Mouse (Mus musculus): ENCODE measurements around the gene Aldh3a1. TPM values are rescaled to one million over a fixed set of nuclear protein-coding genes. Genes with fewer than 3 reads are reported as not detected.

Gene Aldh3a1
- polyA plus RNA-seq, 1 experiment from 2014 or later, result 0.10 TPM

GRCm38 (mm10) chr11:61225941-61226412 lies 18.6 kb downstream of the Aldh3a1 start:
- 73% methylated on average over 6 of the region's 6 CpGs for WGBS
- no peak for ATAC-seq
- no peaks in the 10 kb centered on the region for H3K4me1 ChIP-seq (replicated peaks; ENCODE audit: control insufficient read depth, insufficient read depth, low read length)
- no peaks in the 10 kb centered on the region for H3K9me3 ChIP-seq (ENCODE audit: control insufficient read depth)
- no peaks in the 10 kb centered on the region for H3K27me3 ChIP-seq (replicated peaks; ENCODE audit: control insufficient read depth, insufficient read depth, low read length)
- H3K4me2 ChIP-seq (replicated peaks; ENCODE audit: low read depth), result no peak overlapping the region
- H3K4me3 ChIP-seq (ENCODE audit: low read depth, low read length), result no peak overlapping the region
- no peak overlapping the region for H3K9ac ChIP-seq (ENCODE audit: low read depth, low read length)
- no peaks in the 10 kb centered on the region for H3K36me3 ChIP-seq (ENCODE audit: control insufficient read depth, insufficient read depth)
- TF ChIP-seq CTCF (IDR thresholded peaks at IDR 0.05; ENCODE audit: low read depth), result no peak
- no peak overlapping the region for H3K27ac ChIP-seq (ENCODE audit: low read depth, low read length)

DNA sequence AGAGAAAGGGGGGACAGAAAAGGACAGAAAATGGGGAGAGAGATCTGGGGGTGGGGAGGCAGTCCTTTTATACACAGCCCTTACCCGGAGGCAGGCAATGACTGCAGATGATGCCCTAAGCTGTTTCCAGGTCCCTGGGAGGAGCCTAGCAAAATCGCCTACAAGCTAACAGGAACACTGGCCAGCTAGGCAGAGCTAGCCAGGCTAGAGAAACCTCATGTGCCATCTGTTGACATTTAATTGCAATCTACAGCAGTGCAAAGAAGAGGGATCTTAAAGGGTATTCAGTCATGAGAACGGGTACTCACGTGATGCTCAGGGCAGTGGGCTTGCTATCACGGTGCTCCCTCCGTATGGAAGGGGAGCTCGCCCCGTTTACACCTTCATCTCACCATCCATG lies 20.5 kb downstream of the Aldh3a1 start:
- ATAC-seq, result no peak
- no peak overlapping the region for H3K4me3 ChIP-seq (ENCODE audit: low read depth, low read length)
- H3K9me3 ChIP-seq (ENCODE audit: control insufficient read depth), result no peaks in the 10 kb centered on the region
- no peaks in the 10 kb centered on the region for H3K4me1 ChIP-seq (replicated peaks; ENCODE audit: control insufficient read depth, insufficient read depth, low read length)
- no peaks in the 10 kb centered on the region for H3K36me3 ChIP-seq (ENCODE audit: control insufficient read depth, insufficient read depth)
- TF ChIP-seq CTCF (IDR thresholded peaks at IDR 0.05; ENCODE audit: low read depth), result no peak
- H3K9ac ChIP-seq (ENCODE audit: low read depth, low read length), result no peak overlapping the region
- no peak overlapping the region for H3K4me2 ChIP-seq (replicated peaks; ENCODE audit: low read depth)
- no peaks in the 10 kb centered on the region for H3K27me3 ChIP-seq (replicated peaks; ENCODE audit: control insufficient read depth, insufficient read depth, low read length)
- 82% methylated on average over 8 of the region's 8 CpGs for WGBS
- no peak overlapping the region for H3K27ac ChIP-seq (ENCODE audit: low read depth, low read length)

- Histone ChIP-seq H3K4me2 (replicated peaks; ENCODE audit: low read depth) (no peak overlapping the region), H3K27me3 (replicated peaks; ENCODE audit: control insufficient read depth, insufficient read depth, low read length) (no peaks in the 10 kb centered on the region), H3K9me3 (ENCODE audit: control insufficient read depth) (no peaks in the 10 kb centered on the region), H3K27ac (ENCODE audit: low read depth, low read length) (no peak overlapping the region), H3K9ac (ENCODE audit: low read depth, low read length) (no peak overlapping the region), H3K4me1 (replicated peaks; ENCODE audit: control insufficient read depth, insufficient read depth, low read length) (no peaks in the 10 kb centered on the region), H3K4me3 (ENCODE audit: low read depth, low read length) (no peak overlapping the region), H3K36me3 (ENCODE audit: control insufficient read depth, insufficient read depth) (no peaks in the 10 kb centered on the region)
- no peak for ATAC-seq
- 0 out of 2 replicates have a peak, but pooled peaks have one; percentile 3 for TF ChIP-seq CTCF (IDR thresholded peaks at IDR 0.05; ENCODE audit: low read depth)
- WGBS, result 75% methylated on average over 3 of the region's 3 CpGs
Observed at GRCm38 (mm10) chr11:61228406-61228805, 21.1 kb downstream of the Aldh3a1 start.

DNA sequence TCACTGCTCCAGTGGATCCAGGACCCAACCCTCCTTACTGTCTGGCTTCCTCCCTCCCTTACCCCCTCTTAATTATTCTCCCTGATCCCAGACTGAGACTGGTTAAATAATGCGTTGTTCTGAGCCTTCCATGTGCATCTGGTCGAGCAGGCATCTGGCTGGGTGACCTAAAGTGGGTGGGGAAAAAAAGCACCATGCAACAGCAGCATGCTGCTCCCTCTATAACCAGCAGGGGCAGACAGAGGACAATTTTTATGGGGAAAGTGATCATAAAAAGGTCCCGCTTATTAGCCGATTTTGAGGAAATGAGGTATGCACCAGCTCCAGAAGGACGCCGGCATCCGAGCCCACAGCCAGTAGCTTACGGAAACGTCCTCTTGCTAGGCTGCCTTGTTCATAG lies 24.0 kb downstream of the Aldh3a1 start:
- Histone ChIP-seq H3K36me3 (ENCODE audit: control insufficient read depth, insufficient read depth) (no peaks in the 10 kb centered on the region), H3K4me1 (replicated peaks; ENCODE audit: control insufficient read depth, insufficient read depth, low read length) (no peaks in the 10 kb centered on the region), H3K27ac (ENCODE audit: low read depth, low read length) (no peak overlapping the region), H3K4me3 (ENCODE audit: low read depth, low read length) (no peak overlapping the region), H3K9ac (ENCODE audit: low read depth, low read length) (no peak overlapping the region), H3K9me3 (ENCODE audit: control insufficient read depth) (no peaks in the 10 kb centered on the region), H3K27me3 (replicated peaks; ENCODE audit: control insufficient read depth, insufficient read depth, low read length) (no peaks in the 10 kb centered on the region), H3K4me2 (replicated peaks; ENCODE audit: low read depth) (peak overlapping the region; percentile 43)
- 2% methylated on average over 9 of the region's 9 CpGs for WGBS
- ATAC-seq, result peak; percentile 63
- peak; percentile 88 for TF ChIP-seq CTCF (IDR thresholded peaks at IDR 0.05; ENCODE audit: low read depth)

- no peak overlapping the region for H3K4me2 ChIP-seq (replicated peaks; ENCODE audit: low read depth)
- H3K4me1 ChIP-seq (replicated peaks; ENCODE audit: control insufficient read depth, insufficient read depth, low read length), result no peaks in the 10 kb centered on the region
- ATAC-seq, result no peak
- H3K36me3 ChIP-seq (ENCODE audit: control insufficient read depth, insufficient read depth), result no peaks in the 10 kb centered on the region
- WGBS, result 25% methylated on average over 5 of the region's 5 CpGs
- H3K27me3 ChIP-seq (replicated peaks; ENCODE audit: control insufficient read depth, insufficient read depth, low read length), result no peaks in the 10 kb centered on the region
- no peak overlapping the region for H3K27ac ChIP-seq (ENCODE audit: low read depth, low read length)
- H3K9me3 ChIP-seq (ENCODE audit: control insufficient read depth), result no peaks in the 10 kb centered on the region
- no peak for TF ChIP-seq CTCF (IDR thresholded peaks at IDR 0.05; ENCODE audit: low read depth)
- H3K9ac ChIP-seq (ENCODE audit: low read depth, low read length), result no peak overlapping the region
- H3K4me3 ChIP-seq (ENCODE audit: low read depth, low read length), result no peak overlapping the region
Observed at GRCm38 (mm10) chr11:61234174-61234573, 26.8 kb downstream of the Aldh3a1 start.

DNA sequence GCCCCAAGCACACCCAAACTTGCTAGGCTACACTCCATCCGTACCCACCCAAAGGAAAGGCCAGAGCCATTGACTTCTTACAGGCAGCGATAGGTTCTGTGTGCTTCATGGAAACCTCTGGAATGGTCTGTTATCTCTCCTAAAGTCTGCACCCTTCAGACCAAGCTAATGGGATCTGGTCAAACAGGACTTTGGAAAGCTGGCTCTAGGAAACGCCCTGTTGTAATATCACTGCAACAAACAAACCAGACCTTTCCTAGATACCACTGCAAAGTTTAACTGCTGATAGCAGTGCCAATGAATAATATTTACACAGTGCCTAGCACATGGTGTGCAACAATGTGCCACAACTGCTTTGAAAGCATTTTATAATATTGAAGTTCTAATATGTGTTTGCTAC lies 28.7 kb downstream of the Aldh3a1 start:
- no peak overlapping the region for H3K4me3 ChIP-seq (ENCODE audit: low read depth, low read length)
- WGBS, result 49% methylated on average over 3 of the region's 3 CpGs

DNA sequence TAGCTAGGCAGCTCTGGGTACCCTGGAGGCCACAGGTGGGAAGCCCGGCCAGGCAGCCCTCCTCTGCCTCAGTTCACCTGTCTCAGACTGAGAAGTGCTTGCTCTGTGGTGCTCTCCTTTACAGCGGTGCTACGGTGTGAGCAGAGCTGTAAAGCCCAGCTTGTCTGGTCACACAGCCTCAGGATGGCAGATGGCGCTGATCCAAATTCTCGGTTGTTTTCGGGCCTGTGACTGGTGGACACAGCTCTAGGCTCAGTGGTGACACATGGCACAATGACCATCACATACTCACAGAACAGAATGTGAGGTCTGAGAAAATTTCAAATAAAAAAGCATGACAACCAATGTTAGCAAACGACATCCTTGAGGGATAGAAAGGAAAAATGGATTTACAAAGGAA lies 37.1 kb downstream of the Aldh3a1 start:
- H3K27me3 ChIP-seq (replicated peaks; ENCODE audit: control insufficient read depth, insufficient read depth, low read length), result no peaks in the 10 kb centered on the region
- no peak overlapping the region for H3K27ac ChIP-seq (ENCODE audit: low read depth, low read length)
- H3K36me3 ChIP-seq (ENCODE audit: control insufficient read depth, insufficient read depth), result peaks cover 50% of the 10 kb centered on the region
- WGBS, result 87% methylated on average over 7 of the region's 7 CpGs
- H3K4me3 ChIP-seq (ENCODE audit: low read depth, low read length), result no peak overlapping the region
- no peaks in the 10 kb centered on the region for H3K4me1 ChIP-seq (replicated peaks; ENCODE audit: control insufficient read depth, insufficient read depth, low read length)
- no peak overlapping the region for H3K9ac ChIP-seq (ENCODE audit: low read depth, low read length)
- H3K9me3 ChIP-seq (ENCODE audit: control insufficient read depth), result no peaks in the 10 kb centered on the region
- no peak overlapping the region for H3K4me2 ChIP-seq (replicated peaks; ENCODE audit: low read depth)
- no peak for ATAC-seq
- TF ChIP-seq CTCF (IDR thresholded peaks at IDR 0.05; ENCODE audit: low read depth), result no peak

More for the DNA sequence above, 28.7 kb downstream of the Aldh3a1 start:
- H3K4me2 ChIP-seq (replicated peaks; ENCODE audit: low read depth), result no peak overlapping the region
- no peak overlapping the region for H3K9ac ChIP-seq (ENCODE audit: low read depth, low read length)
- peak; percentile 50; the same call in 1 of the 2 replicates for ATAC-seq
- no peaks in the 10 kb centered on the region for H3K9me3 ChIP-seq (ENCODE audit: control insufficient read depth)
- TF ChIP-seq CTCF (IDR thresholded peaks at IDR 0.05; ENCODE audit: low read depth), result no peak
- H3K4me1 ChIP-seq (replicated peaks; ENCODE audit: control insufficient read depth, insufficient read depth, low read length), result no peaks in the 10 kb centered on the region
- H3K27ac ChIP-seq (ENCODE audit: low read depth, low read length), result no peak overlapping the region
- no peaks in the 10 kb centered on the region for H3K27me3 ChIP-seq (replicated peaks; ENCODE audit: control insufficient read depth, insufficient read depth, low read length)
- H3K36me3 ChIP-seq (ENCODE audit: control insufficient read depth, insufficient read depth), result no peaks in the 10 kb centered on the region
